Mouse (Mus musculus) ES-Bruce4 (cell line): ENCODE measurements at regions not wholly inside any gene's neighbourhood (a gene's known extent, or its start where the extent isn't known, plus 50 kb on each side); places are given as distances from the start of the nearest gene placed in this dataset.

Experiments
- H3K27ac ChIP-seq: 2 replicates; pipeline ENCODE4 v1.5.1; 2012; ENCODE audit warnings: low read length, inconsistent platforms; ENCODE audit not compliant: insufficient read depth
- H3K27me3 ChIP-seq: 2 replicates; pipeline ENCODE4 v1.6.1; 2012; ENCODE audit warnings: mild to moderate bottlenecking, low read length, inconsistent platforms; ENCODE audit not compliant: control insufficient read depth, poor library complexity, insufficient read depth, severe bottlenecking
- H3K36me3 ChIP-seq: 2 replicates; pipeline ENCODE4 v1.6.1; 2012; ENCODE audit warnings: inconsistent platforms, mild to moderate bottlenecking, low read length, moderate library complexity; ENCODE audit not compliant: control insufficient read depth, poor library complexity, insufficient read depth, severe bottlenecking
- H3K4me1 ChIP-seq: one replicate; pipeline ENCODE4 v1.8.1; 2011; ENCODE audit warnings: low read length; ENCODE audit not compliant: control insufficient read depth, insufficient read depth
- H3K4me3 ChIP-seq: 2 replicates; pipeline ENCODE4 v1.5.1; 2011; ENCODE audit warnings: low read depth, mild to moderate bottlenecking, low read length
- H3K9ac ChIP-seq: 2 replicates; pipeline ENCODE4 v1.6.1; 2012; ENCODE audit warnings: low read depth, mild to moderate bottlenecking, inconsistent platforms; ENCODE audit not compliant: poor library complexity, severe bottlenecking
- H3K9me3 ChIP-seq: replicated peaks from 2 replicates; pipeline ENCODE4 v1.6.1; 2012; ENCODE audit warnings: mild to moderate bottlenecking, low read length, inconsistent platforms; ENCODE audit not compliant: control insufficient read depth, poor library complexity, insufficient read depth, severe bottlenecking
- CTCF ChIP-seq: IDR thresholded peaks from one replicate; pipeline ENCODE4 v1.8.1; 2011; ENCODE audit warnings: low read depth, low read length
- EP300 ChIP-seq: IDR thresholded peaks from 2 replicates; pipeline ENCODE4 v1.6.1; 2011; ENCODE audit warnings: low read depth, low read length; ENCODE audit not compliant: insufficient read depth
- POLR2A ChIP-seq: IDR thresholded peaks from one replicate; pipeline ENCODE4 v1.8.1; 2011; ENCODE audit warnings: low read length; ENCODE audit not compliant: insufficient read depth

DNA sequence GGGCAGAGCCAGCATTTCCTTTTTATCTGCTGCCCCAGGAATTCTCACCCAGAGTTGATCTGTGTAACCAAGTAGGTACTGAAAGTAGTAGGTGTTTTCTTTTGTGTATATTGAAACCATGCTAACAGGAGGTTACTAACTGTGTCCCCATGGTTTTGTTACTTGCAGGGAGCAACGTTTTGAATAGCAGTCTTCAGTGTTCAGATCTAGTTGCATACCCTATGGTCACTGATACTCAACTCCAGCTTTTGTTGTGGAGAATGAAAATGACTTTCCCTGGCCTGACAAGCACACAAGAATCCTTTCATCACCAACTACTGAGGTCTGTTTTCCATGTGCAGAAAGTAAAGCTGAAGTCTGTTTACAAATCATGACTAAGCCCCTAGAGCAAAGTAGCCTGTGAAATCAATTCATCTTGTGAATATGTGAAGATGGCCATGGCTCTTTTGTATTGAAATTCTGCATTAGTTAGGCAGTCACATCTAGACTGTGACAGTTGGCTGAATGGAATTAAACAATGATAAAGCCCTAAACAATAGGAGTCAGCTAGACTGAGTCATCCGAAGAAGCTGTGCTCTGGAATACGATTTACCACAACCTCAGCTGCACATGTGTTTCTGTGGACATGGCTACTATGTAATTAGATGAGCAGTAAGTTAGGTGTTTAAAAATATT, 179.5 kb upstream of the Vrk2 start:
- TF ChIP-seq POLR2A = no peak
- TF ChIP-seq EP300 = no peak
- Histone ChIP-seq H3K27ac (no peak overlapping the region), H3K27me3 (no peaks in the 10 kb centered on the region), H3K4me3 (no peak overlapping the region), H3K9ac (no peak overlapping the region), H3K9me3 (no peaks in the 10 kb centered on the region), H3K4me1 (no peaks in the 10 kb centered on the region), H3K36me3 (no peaks in the 10 kb centered on the region)

GRCm38 (mm10) chr11:26755576-26755975, 161.8 kb upstream of the Vrk2 start:
- Histone ChIP-seq H3K27me3 (no peaks in the 10 kb centered on the region), H3K4me1 (peaks cover 4% of the 10 kb centered on the region), H3K4me3 (no peak overlapping the region), H3K27ac (no peak overlapping the region), H3K9ac (no peak overlapping the region), H3K36me3 (no peaks in the 10 kb centered on the region), H3K9me3 (no peaks in the 10 kb centered on the region)
- TF ChIP-seq EP300 = no peak
- TF ChIP-seq POLR2A = no peak
- TF ChIP-seq CTCF = no peak

DNA sequence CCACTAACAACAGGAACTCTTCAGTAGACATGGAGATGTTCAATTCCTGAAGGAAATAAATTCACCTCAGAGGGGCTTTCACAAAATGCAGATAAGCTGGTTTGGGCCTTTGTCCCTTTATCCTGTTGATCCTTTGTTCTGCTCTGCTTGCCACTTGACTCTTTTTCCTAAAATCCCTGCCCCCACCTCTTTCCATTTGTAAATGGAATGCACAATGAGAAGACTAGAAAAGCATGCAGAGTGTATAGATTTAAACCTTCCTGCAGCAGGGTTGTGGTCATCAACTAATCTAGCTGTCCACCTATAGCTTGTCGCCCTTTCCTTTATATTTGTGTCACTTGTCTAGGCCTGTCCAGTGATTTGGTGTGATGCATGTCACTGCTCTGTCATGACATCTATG, 159.8 kb upstream of the Vrk2 start:
- Histone ChIP-seq H3K27me3 (no peaks in the 10 kb centered on the region), H3K9ac (no peak overlapping the region), H3K36me3 (no peaks in the 10 kb centered on the region), H3K9me3 (no peaks in the 10 kb centered on the region), H3K27ac (peak overlapping the region; percentile 36), H3K4me1 (peaks cover 4% of the 10 kb centered on the region), H3K4me3 (no peak overlapping the region)
- TF ChIP-seq CTCF (no peak), EP300 (no peak), POLR2A (no peak)

- Histone ChIP-seq H3K36me3 (no peaks in the 10 kb centered on the region), H3K9me3 (no peaks in the 10 kb centered on the region), H3K27ac (no peak overlapping the region), H3K4me1 (no peaks in the 10 kb centered on the region), H3K27me3 (no peaks in the 10 kb centered on the region), H3K9ac (no peak overlapping the region), H3K4me3 (no peak overlapping the region)
- TF ChIP-seq CTCF (no peak), POLR2A (no peak), EP300 (no peak)
Observed at GRCm38 (mm10) chr11:26742235-26742634, 148.4 kb upstream of the Vrk2 start.

GRCm38 (mm10) chr11:26739732-26740131, 145.9 kb upstream of the Vrk2 start:
- no peaks in the 10 kb centered on the region for H3K27me3 ChIP-seq
- TF ChIP-seq CTCF (no peak), EP300 (no peak), POLR2A (no peak)
- no peaks in the 10 kb centered on the region for H3K4me1 ChIP-seq
- no peaks in the 10 kb centered on the region for H3K36me3 ChIP-seq
- H3K4me3 ChIP-seq = no peak overlapping the region
- no peaks in the 10 kb centered on the region for H3K9me3 ChIP-seq
- H3K27ac ChIP-seq = no peak overlapping the region
- no peak overlapping the region for H3K9ac ChIP-seq

GRCm38 (mm10) chr11:26726969-26727368, 133.2 kb upstream of the Vrk2 start:
- no peak overlapping the region for H3K9ac ChIP-seq

More at GRCm38 (mm10) chr11:26726969-26727368, 133.2 kb upstream of the Vrk2 start:
- TF ChIP-seq CTCF = no peak
- no peak for TF ChIP-seq POLR2A
- no peak for TF ChIP-seq EP300
- Histone ChIP-seq H3K36me3 (no peaks in the 10 kb centered on the region), H3K4me3 (no peak overlapping the region), H3K27me3 (no peaks in the 10 kb centered on the region), H3K27ac (no peak overlapping the region), H3K4me1 (no peaks in the 10 kb centered on the region), H3K9me3 (no peaks in the 10 kb centered on the region)
